Mouse (Mus musculus): Measurements from ENCODE around the gene Kirrel3.

Gene Kirrel3

DNA sequence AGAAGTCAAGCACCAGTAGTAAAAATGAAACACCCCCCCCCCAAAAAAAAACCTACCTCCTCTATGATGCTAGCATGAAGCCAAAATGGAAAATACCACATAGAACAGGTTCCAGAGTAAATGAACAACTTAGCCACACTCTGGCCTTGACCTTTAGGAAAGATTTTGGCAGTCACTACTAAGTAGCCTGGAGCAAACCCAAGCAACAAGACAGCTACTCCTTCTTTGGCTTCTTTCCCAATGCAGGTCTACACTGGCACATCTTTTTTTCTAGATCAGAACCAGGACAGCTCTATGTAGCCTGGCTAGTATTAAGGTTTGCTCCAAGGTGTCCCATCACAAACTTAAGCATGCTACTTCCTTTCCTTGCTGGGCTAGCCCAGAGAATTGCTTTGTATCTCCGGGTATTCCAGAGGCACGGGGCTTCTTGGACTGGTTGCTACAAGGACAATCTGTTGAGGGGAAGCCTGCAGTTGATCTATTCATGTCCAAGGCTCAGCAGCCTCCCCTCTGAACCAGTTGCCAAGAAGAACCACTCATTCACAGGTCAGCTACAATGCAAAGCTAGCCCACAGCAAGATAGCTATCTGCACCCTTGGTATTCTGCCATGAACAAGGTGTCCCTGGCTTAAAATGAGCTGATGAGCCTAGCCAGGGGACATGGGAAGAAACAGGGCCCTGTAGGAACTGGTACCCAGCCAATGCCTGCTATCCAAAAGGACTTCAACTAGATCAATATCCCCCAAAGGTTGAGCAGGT, 573.1 kb downstream of the Kirrel3 start:
- DNase-seq (ENCODE audit: low read depth) = no peak

DNA sequence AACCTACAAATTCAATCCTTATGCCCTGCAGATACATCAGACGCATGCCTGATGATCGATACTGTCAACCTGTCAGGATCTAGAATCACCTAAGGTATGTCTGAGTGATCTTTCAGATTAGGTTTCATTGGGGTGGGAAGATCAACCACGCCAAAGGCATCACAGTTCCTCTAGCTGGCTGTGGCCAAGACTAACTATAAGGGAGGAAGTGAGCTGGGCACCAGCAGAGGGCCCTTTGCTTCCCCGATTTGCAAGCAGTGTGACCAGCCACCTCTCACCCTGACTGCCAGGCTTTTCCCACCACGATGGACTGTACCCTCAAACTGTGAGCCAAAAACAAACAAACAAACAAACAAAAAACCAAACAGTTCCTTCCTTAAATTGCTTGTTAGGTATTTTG, 574.2 kb downstream of the Kirrel3 start:
- DNase-seq (ENCODE audit: low read depth) = no peak

GRCm38 (mm10) chr9:35061446-35061845, 575.8 kb downstream of the Kirrel3 start:
- DNase-seq (ENCODE audit: low read depth) = no peak

Data from fibroblast of lung, adult 2 months (primary cell).